Mouse (Mus musculus) macrophage (primary cell): ENCODE measurements around the gene Rims4. TPM values are rescaled to one million over a fixed set of nuclear protein-coding genes. Genes with fewer than 3 reads are reported as not detected.

ENCODE experiments used
- H3K27ac ChIP-seq: fragments of 350-480 bp; formaldehyde crosslinking; 2 replicates; pipeline ENCODE4 v1.9.0; 2021
- H3K36me3 ChIP-seq: fragments of 350-480 bp; formaldehyde crosslinking; 2 replicates; pipeline ENCODE4 v1.9.0; 2021; ENCODE audit errors: inconsistent target
- H3K4me3 ChIP-seq: fragments of 350-480 bp; formaldehyde crosslinking; 2 replicates; pipeline ENCODE4 v1.9.0; 2021; ENCODE audit errors: inconsistent target
- H3K79me2 ChIP-seq: fragments of 350-480 bp; formaldehyde crosslinking; 2 replicates; pipeline ENCODE4 v1.9.0; 2021; ENCODE audit errors: inconsistent target
- WGBS: methylation state at CpG from one replicate; pipeline ENCODE4 v1.1.7; 2026; ENCODE audit warnings: inconsistent platforms; ENCODE audit not compliant: missing documents; 5-methylcytosine and 5-hydroxymethylcytosine counted together
- polyA plus RNA-seq: library from polyadenylated mRNA; stranded (reverse); fragments of 250-400 nt; gene quantifications from 3 replicates; pipeline ENCODE4 v1.2.4, GENCODE M21; 2018; ENCODE audit warnings: inconsistent platforms
- total RNA-seq, 78 experiments: library from RNA; depleted of rRNA; stranded (reverse); fragments of 250-400 nt; gene quantifications; 1 replicate in 9 of 78; 2 replicates in 24 of 78; 3 replicates in 43 of 78; 4 replicates in 2 of 78; pipeline ENCODE4 v1.2.4; 2018; ENCODE audit warnings: inconsistent platforms in 56 of 78

The Rims4 gene
- total RNA-seq (2018; cell fraction: chromatin; rRNA removed), result not detected
- not detected for total RNA-seq (2018; cell fraction: cytosol; rRNA removed)
- not detected for total RNA-seq (2018; cell fraction: nucleus; rRNA removed)
- not detected in 3 replicates for polyA plus RNA-seq

GRCm38 (mm10) chr2:163918317-163919258, at the start of gene Rims4:
Gene Rims4, minus strand, starts transcription at chr2:163918683.
- no peaks in the 10 kb centered on the region for H3K79me2 ChIP-seq
- H3K4me3 ChIP-seq, result no peak within 1 kb of the TSS
- H3K36me3 ChIP-seq, result no peaks in the 10 kb centered on the region
- no peak within 1 kb of the TSS for H3K27ac ChIP-seq
- WGBS, result 3% methylated on average over 106 of the region's 115 CpGs

- Histone ChIP-seq H3K4me3 (no peak overlapping the region), H3K79me2 (no peaks in the 10 kb centered on the region), H3K36me3 (no peaks in the 10 kb centered on the region), H3K27ac (no peak overlapping the region)
- WGBS, result 75% methylated on average over 7 of the region's 7 CpGs
These were observed 47.2 kb upstream of the Rims4 start for GRCm38 (mm10) chr2:163965706-163966105.

GRCm38 (mm10) chr2:163964606-163965560, 46.4 kb upstream of the Rims4 start:
- Histone ChIP-seq H3K79me2 (no peaks in the 10 kb centered on the region), H3K36me3 (no peaks in the 10 kb centered on the region), H3K4me3 (no peak overlapping the region), H3K27ac (no peak overlapping the region)
- WGBS, result 79% methylated on average over 16 of the region's 19 CpGs

- Histone ChIP-seq H3K79me2 (no peaks in the 10 kb centered on the region), H3K36me3 (no peaks in the 10 kb centered on the region), H3K4me3 (no peak overlapping the region), H3K27ac (no peak overlapping the region)
- WGBS, result 87% methylated on average over 7 of the region's 7 CpGs
These were observed 35.3 kb upstream of the Rims4 start for GRCm38 (mm10) chr2:163953622-163954310.

- Histone ChIP-seq H3K36me3 (no peaks in the 10 kb centered on the region), H3K4me3 (no peak overlapping the region), H3K79me2 (no peaks in the 10 kb centered on the region), H3K27ac (no peak overlapping the region)
- 18% methylated on average over 4 of the region's 4 CpGs for WGBS
These were observed 33.3 kb upstream of the Rims4 start for GRCm38 (mm10) chr2:163951770-163952169.

- H3K79me2 ChIP-seq, result no peaks in the 10 kb centered on the region
- WGBS, result 83% methylated on average over 7 of the region's 7 CpGs
- H3K4me3 ChIP-seq, result no peak overlapping the region
- no peak overlapping the region for H3K27ac ChIP-seq
- H3K36me3 ChIP-seq, result no peaks in the 10 kb centered on the region
These were observed 29.5 kb upstream of the Rims4 start for GRCm38 (mm10) chr2:163947976-163948375.

GRCm38 (mm10) chr2:163946221-163946620, 27.7 kb upstream of the Rims4 start:
- no peaks in the 10 kb centered on the region for H3K36me3 ChIP-seq
- H3K4me3 ChIP-seq, result no peak overlapping the region
- H3K27ac ChIP-seq, result no peak overlapping the region
- 85% methylated on average over 15 of the region's 15 CpGs for WGBS
- no peaks in the 10 kb centered on the region for H3K79me2 ChIP-seq

GRCm38 (mm10) chr2:163944511-163944910, 26.0 kb upstream of the Rims4 start:
- Histone ChIP-seq H3K27ac (no peak overlapping the region), H3K79me2 (no peaks in the 10 kb centered on the region), H3K4me3 (no peak overlapping the region), H3K36me3 (no peaks in the 10 kb centered on the region)
- WGBS, result 90% methylated on average over 8 of the region's 8 CpGs

GRCm38 (mm10) chr2:163943056-163943455, 24.6 kb upstream of the Rims4 start:
- WGBS, result 70% methylated on average over 6 of the region's 6 CpGs
- no peak overlapping the region for H3K27ac ChIP-seq
- no peaks in the 10 kb centered on the region for H3K79me2 ChIP-seq
- no peaks in the 10 kb centered on the region for H3K36me3 ChIP-seq
- H3K4me3 ChIP-seq, result no peak overlapping the region

GRCm38 (mm10) chr2:163939522-163939921, 21.0 kb upstream of the Rims4 start:
- H3K36me3 ChIP-seq, result no peaks in the 10 kb centered on the region
- no peak overlapping the region for H3K27ac ChIP-seq
- no peak overlapping the region for H3K4me3 ChIP-seq
- H3K79me2 ChIP-seq, result no peaks in the 10 kb centered on the region
- whole genome bisulfite sequencing, result 40% methylated on average over 8 of the region's 8 CpGs

GRCm38 (mm10) chr2:163932151-163932550, 13.7 kb upstream of the Rims4 start:
- 14% methylated on average over 7 of the region's 7 CpGs for WGBS

GRCm38 (mm10) chr2:163928464-163929200, 10.1 kb upstream of the Rims4 start:
- Histone ChIP-seq H3K4me3 (no peak overlapping the region), H3K79me2 (no peaks in the 10 kb centered on the region), H3K27ac (no peak overlapping the region), H3K36me3 (no peaks in the 10 kb centered on the region)
- WGBS, result 11% methylated on average over 6 of the region's 7 CpGs

More at GRCm38 (mm10) chr2:163932151-163932550, 13.7 kb upstream of the Rims4 start:
- H3K4me3 ChIP-seq, result no peak overlapping the region
- H3K79me2 ChIP-seq, result no peaks in the 10 kb centered on the region
- H3K27ac ChIP-seq, result no peak overlapping the region
- H3K36me3 ChIP-seq, result no peaks in the 10 kb centered on the region

- Histone ChIP-seq H3K4me3 (no peak overlapping the region), H3K79me2 (no peaks in the 10 kb centered on the region), H3K36me3 (no peaks in the 10 kb centered on the region), H3K27ac (no peak overlapping the region)
- 90% methylated on average over 10 of the region's 10 CpGs for WGBS
These were observed 6.6 kb upstream of the Rims4 start for GRCm38 (mm10) chr2:163925044-163925443.
